Mouse (Mus musculus) ES-Bruce4 (cell line): ENCODE results near the gene Rbl1. TPM values are rescaled to one million over a fixed set of nuclear protein-coding genes. Genes with fewer than 3 reads are reported as not detected.

ENCODE experiments used
- H3K27ac ChIP-seq: 2 replicates; pipeline ENCODE4 v1.5.1; 2012; ENCODE audit warnings: low read length, inconsistent platforms; ENCODE audit not compliant: insufficient read depth
- H3K27me3 ChIP-seq: 2 replicates; pipeline ENCODE4 v1.6.1; 2012; ENCODE audit warnings: mild to moderate bottlenecking, low read length, inconsistent platforms; ENCODE audit not compliant: control insufficient read depth, poor library complexity, insufficient read depth, severe bottlenecking
- H3K36me3 ChIP-seq: 2 replicates; pipeline ENCODE4 v1.6.1; 2012; ENCODE audit warnings: inconsistent platforms, mild to moderate bottlenecking, low read length, moderate library complexity; ENCODE audit not compliant: control insufficient read depth, poor library complexity, insufficient read depth, severe bottlenecking
- H3K4me1 ChIP-seq: one replicate; pipeline ENCODE4 v1.8.1; 2011; ENCODE audit warnings: low read length; ENCODE audit not compliant: control insufficient read depth, insufficient read depth
- H3K4me3 ChIP-seq: 2 replicates; pipeline ENCODE4 v1.5.1; 2011; ENCODE audit warnings: low read depth, mild to moderate bottlenecking, low read length
- H3K9ac ChIP-seq: 2 replicates; pipeline ENCODE4 v1.6.1; 2012; ENCODE audit warnings: low read depth, mild to moderate bottlenecking, inconsistent platforms; ENCODE audit not compliant: poor library complexity, severe bottlenecking
- H3K9me3 ChIP-seq: replicated peaks from 2 replicates; pipeline ENCODE4 v1.6.1; 2012; ENCODE audit warnings: mild to moderate bottlenecking, low read length, inconsistent platforms; ENCODE audit not compliant: control insufficient read depth, poor library complexity, insufficient read depth, severe bottlenecking
- CTCF ChIP-seq: IDR thresholded peaks from one replicate; pipeline ENCODE4 v1.8.1; 2011; ENCODE audit warnings: low read depth, low read length
- EP300 ChIP-seq: IDR thresholded peaks from 2 replicates; pipeline ENCODE4 v1.6.1; 2011; ENCODE audit warnings: low read depth, low read length; ENCODE audit not compliant: insufficient read depth
- POLR2A ChIP-seq: IDR thresholded peaks from one replicate; pipeline ENCODE4 v1.8.1; 2011; ENCODE audit warnings: low read length; ENCODE audit not compliant: insufficient read depth
- polyA plus RNA-seq: library from polyadenylated mRNA; stranded (reverse); fragments of >200 nt; gene quantifications from 2 replicates; pipeline ENCODE4 v1.2.4, GENCODE M21; 2011; ENCODE audit warnings: low read depth; ENCODE audit not compliant: missing spikeins, insufficient read depth, insufficient read length

Gene Rbl1
- polyA plus RNA-seq, 1 experiment: 23.8 TPM

GRCm38 (mm10) chr2:157164101-157164500, 40.2 kb downstream of the Rbl1 start:
- Histone ChIP-seq H3K27ac (no peak overlapping the region), H3K9me3 (no peaks in the 10 kb centered on the region), H3K4me3 (no peak overlapping the region), H3K4me1 (no peaks in the 10 kb centered on the region), H3K36me3 (no peaks in the 10 kb centered on the region; the same call in none of the 2 replicates), H3K27me3 (no peaks in the 10 kb centered on the region), H3K9ac (no peak overlapping the region)
- TF ChIP-seq POLR2A (no peak), EP300 (no peak), CTCF (no peak)

DNA sequence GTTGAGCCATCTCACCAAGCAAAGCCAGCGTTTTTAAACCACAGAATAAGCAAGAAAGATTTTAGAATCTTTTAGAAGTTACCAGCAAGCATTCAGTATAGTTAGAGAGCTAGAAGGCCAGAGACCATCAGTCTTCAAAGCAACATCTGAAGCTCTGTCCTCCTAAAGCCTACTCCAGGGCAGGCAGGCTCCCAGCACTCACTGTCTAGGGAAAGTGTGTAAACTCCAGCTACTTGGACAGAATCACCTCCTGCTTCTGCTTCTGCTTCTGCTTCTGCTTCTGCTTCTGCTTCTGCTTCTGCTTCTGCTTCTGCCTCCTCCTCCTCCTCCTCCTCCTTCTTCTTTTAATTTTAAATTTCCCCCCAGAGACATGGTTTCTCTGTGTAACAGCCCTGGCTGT, 48.3 kb downstream of the Rbl1 start:
- no peaks in the 10 kb centered on the region for H3K9me3 ChIP-seq
- no peaks in the 10 kb centered on the region for H3K4me1 ChIP-seq
- peaks cover 3% of the 10 kb centered on the region for H3K36me3 ChIP-seq
- H3K27ac ChIP-seq: no peak overlapping the region
- no peak overlapping the region for H3K9ac ChIP-seq
- H3K27me3 ChIP-seq: no peaks in the 10 kb centered on the region
- no peak overlapping the region for H3K4me3 ChIP-seq
- TF ChIP-seq POLR2A (no peak), EP300 (no peak), CTCF (no peak)

DNA sequence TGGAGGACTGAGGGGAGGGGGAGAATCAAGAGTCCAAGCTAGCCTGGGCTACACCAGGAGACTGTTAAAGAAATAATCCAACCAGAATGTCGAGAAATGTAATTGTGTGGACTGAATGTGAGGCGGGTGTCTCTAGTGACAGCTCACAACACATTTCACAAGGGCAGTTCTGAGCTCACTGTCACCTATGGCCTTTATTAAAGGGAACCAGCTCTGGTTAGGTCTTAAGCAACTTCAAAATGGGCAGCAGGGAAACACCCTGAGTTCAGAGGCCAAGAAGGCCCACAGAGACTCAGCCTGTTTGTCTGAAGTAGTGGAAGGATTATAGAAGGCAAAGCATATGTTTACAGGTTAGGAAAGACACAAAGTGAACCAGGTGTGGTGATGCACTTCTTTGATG, 51.1 kb downstream of the Rbl1 start:
- TF ChIP-seq CTCF: no peak
- TF ChIP-seq POLR2A: no peak
- TF ChIP-seq EP300: no peak
- no peaks in the 10 kb centered on the region; the same call in 1 of the 2 replicates for H3K36me3 ChIP-seq
- H3K4me1 ChIP-seq: peaks cover 5% of the 10 kb centered on the region
- H3K9me3 ChIP-seq: no peaks in the 10 kb centered on the region
- H3K9ac ChIP-seq: no peak overlapping the region
- H3K27ac ChIP-seq: no peak overlapping the region
- no peaks in the 10 kb centered on the region for H3K27me3 ChIP-seq
- H3K4me3 ChIP-seq: no peak overlapping the region

DNA sequence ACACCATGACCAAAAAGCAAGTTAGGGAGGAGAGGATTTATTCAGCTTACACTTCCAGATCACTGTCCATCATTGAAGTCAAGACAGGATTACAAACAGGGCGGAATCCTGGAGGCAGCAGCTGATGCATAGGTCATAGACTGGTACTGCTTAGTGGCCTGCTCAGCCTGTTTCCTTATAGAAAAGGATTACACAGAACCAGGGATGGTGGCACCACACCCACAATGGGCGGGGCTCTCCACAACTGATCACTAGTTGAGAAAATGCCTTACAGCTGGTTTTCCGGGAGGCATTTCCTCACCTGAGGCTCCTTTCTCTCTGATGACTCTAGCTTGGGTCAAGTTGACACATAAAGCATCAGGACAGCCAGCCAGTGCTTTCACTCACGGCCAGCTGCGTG, 55.9 kb downstream of the Rbl1 start:
- Histone ChIP-seq H3K27ac (no peak overlapping the region), H3K36me3 (no peaks in the 10 kb centered on the region; the same call in 1 of the 2 replicates), H3K4me3 (no peak overlapping the region), H3K4me1 (peaks cover 11% of the 10 kb centered on the region), H3K9ac (no peak overlapping the region), H3K9me3 (no peaks in the 10 kb centered on the region), H3K27me3 (no peaks in the 10 kb centered on the region)
- TF ChIP-seq POLR2A (no peak), CTCF (no peak), EP300 (no peak)

DNA sequence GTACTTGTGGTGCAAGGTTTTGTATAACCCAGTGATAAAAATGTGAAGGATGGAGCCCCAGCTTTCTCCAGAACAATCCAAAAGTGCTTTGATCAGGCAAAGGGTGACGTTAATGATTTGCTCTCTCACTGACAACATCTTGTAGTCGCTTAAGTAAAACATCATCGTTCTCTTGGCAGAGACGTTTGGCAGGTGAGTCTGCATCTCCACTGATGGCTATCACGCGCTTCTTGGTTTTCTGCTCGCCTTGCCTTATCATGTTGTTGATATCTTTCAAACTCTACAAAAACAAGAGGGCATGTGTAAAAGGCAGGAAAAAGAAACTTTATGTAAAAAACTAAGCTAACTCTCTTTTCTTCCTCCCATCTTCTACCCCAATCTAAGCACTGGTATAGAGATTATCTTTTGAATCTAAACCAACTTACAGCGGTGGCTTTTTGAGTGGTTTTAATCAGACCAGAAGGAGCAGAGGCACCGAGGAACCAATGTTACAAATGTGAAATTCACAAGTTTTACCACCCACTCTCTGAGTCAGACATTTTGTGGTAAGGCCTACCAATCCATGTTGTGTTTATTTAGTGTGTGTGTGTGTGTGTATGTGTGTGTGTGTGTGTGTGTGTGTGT, 56.8 kb downstream of the Rbl1 start:
- no peak for TF ChIP-seq EP300
- no peak for TF ChIP-seq POLR2A
- TF ChIP-seq CTCF: no peak
- no peaks in the 10 kb centered on the region; the same call in 1 of the 2 replicates for H3K36me3 ChIP-seq

GRCm38 (mm10) chr2:157145173-157145572, 59.2 kb downstream of the Rbl1 start:
- Histone ChIP-seq H3K27ac (no peak overlapping the region), H3K9ac (no peak overlapping the region), H3K4me1 (peaks cover 11% of the 10 kb centered on the region), H3K36me3 (no peaks in the 10 kb centered on the region; the same call in 1 of the 2 replicates), H3K27me3 (no peaks in the 10 kb centered on the region), H3K4me3 (no peak overlapping the region), H3K9me3 (no peaks in the 10 kb centered on the region)
- no peak for TF ChIP-seq POLR2A
- TF ChIP-seq EP300: no peak

More for the DNA sequence above, 56.8 kb downstream of the Rbl1 start:
- Histone ChIP-seq H3K4me1 (peaks cover 11% of the 10 kb centered on the region), H3K9ac (no peak overlapping the region), H3K9me3 (no peaks in the 10 kb centered on the region), H3K27ac (no peak overlapping the region), H3K27me3 (no peaks in the 10 kb centered on the region), H3K4me3 (no peak overlapping the region)
